In genomic region chr2:93083317-93083716, GRCm38 (mm10) we compare ENCODE assay signal across 20 mouse cellular contexts. TPM values are rescaled to one million over a fixed set of nuclear protein-coding genes. Genes with fewer than 3 reads are reported as not detected.
DNase-seq lines count a peak whose midpoint lies in the region; ATAC-seq and TF ChIP-seq lines count a peak whose summit lies in the region.
"Had no signal": no experiment of that assay in that cellular context is flagged by ENCODE, and none has a peak within 500 bp of the region (broad histone marks: within the 10 kb centered on the region; RNA-seq: fewer than 3 reads in every experiment).

No protein-coding gene starts in this region.

- 34% methylated on average over 4 of the region's 4 CpGs for WGBS in kidney, embryonic 16.5 days
- 41% methylated on average over 4 of the region's 4 CpGs for WGBS in lung, postnatal 0 days

- no peak for TF ChIP-seq EP300 in lung, postnatal 0 days (IDR thresholded peaks at IDR 0.05)

- H3K4me1 ChIP-seq in kidney, embryonic 16.5 days (ENCODE audit: insufficient read depth, low read length) = peaks cover 27% of the 10 kb centered on the region
- no peaks in the 10 kb centered on the region; the same call in 1 of the 2 replicates for H3K4me1 ChIP-seq in lung, postnatal 0 days (ENCODE audit: insufficient read depth, low read depth, low read length)
- H3K4me1 ChIP-seq: heart, embryonic 13.5 days; limb, embryonic 13.5 days; midbrain, embryonic 15.5 days had no signal

- H3K9me3 ChIP-seq in kidney, embryonic 16.5 days (ENCODE audit: low read length) = no peaks in the 10 kb centered on the region
- no peaks in the 10 kb centered on the region for H3K9me3 ChIP-seq in lung, postnatal 0 days (ENCODE audit: low read length)
- H3K9me3 ChIP-seq: forebrain, embryonic 13.5 days; heart, embryonic 13.5 days; limb, embryonic 13.5 days; midbrain, embryonic 10.5 days; midbrain, embryonic 15.5 days had no signal

- no peak for TF ChIP-seq CTCF in lung, postnatal 0 days (IDR thresholded peaks at IDR 0.05)

- H3K4me2 ChIP-seq in kidney, embryonic 16.5 days (replicated peaks; ENCODE audit: low read depth, low read length) = no peak overlapping the region
- no peak overlapping the region for H3K4me2 ChIP-seq in lung, postnatal 0 days (replicated peaks; ENCODE audit: low read depth, low read length)
- H3K4me2 ChIP-seq: forebrain, embryonic 13.5 days; heart, embryonic 13.5 days; limb, embryonic 13.5 days; liver, embryonic 11.5 days; midbrain, embryonic 15.5 days had no signal

- no peak overlapping the region for H3K4me3 ChIP-seq in kidney, embryonic 16.5 days (ENCODE audit: low read length)
- H3K4me3 ChIP-seq in lung, postnatal 0 days (ENCODE audit: low read depth, low read length) = no peak overlapping the region
- H3K4me3 ChIP-seq: forebrain, embryonic 13.5 days; heart, embryonic 13.5 days; limb, embryonic 13.5 days; midbrain, embryonic 10.5 days; midbrain, embryonic 15.5 days had no signal

- no peaks in the 10 kb centered on the region for H3K27me3 ChIP-seq in kidney, embryonic 16.5 days (ENCODE audit: insufficient read depth, low read length)
- H3K27me3 ChIP-seq in lung, postnatal 0 days (replicated peaks; ENCODE audit: insufficient read depth, low read length) = no peaks in the 10 kb centered on the region
- H3K27me3 ChIP-seq: forebrain, embryonic 13.5 days; midbrain, embryonic 15.5 days had no signal

- peak overlapping the region; percentile 56; the same call in 1 of the 2 replicates for H3K27ac ChIP-seq in kidney, embryonic 16.5 days (ENCODE audit: low read length)
- H3K27ac ChIP-seq in lung, postnatal 0 days (ENCODE audit: low read length) = peak overlapping the region; percentile 49
- H3K27ac ChIP-seq: forebrain, embryonic 13.5 days; heart, embryonic 13.5 days; limb, embryonic 13.5 days; midbrain, embryonic 15.5 days had no signal

- no peaks in the 10 kb centered on the region for H3K36me3 ChIP-seq in kidney, embryonic 16.5 days (ENCODE audit: insufficient read depth, low read length)
- no peaks in the 10 kb centered on the region for H3K36me3 ChIP-seq in lung, postnatal 0 days (ENCODE audit: insufficient read depth, low read length)
- H3K36me3 ChIP-seq: heart, embryonic 13.5 days; limb, embryonic 13.5 days; midbrain, embryonic 10.5 days; midbrain, embryonic 15.5 days had no signal

- H3K9ac ChIP-seq in kidney, embryonic 16.5 days (replicated peaks; ENCODE audit: low read length) = no peak overlapping the region
- H3K9ac ChIP-seq in lung, postnatal 0 days (replicated peaks; ENCODE audit: low read depth) = no peak overlapping the region
- H3K9ac ChIP-seq: forebrain, embryonic 13.5 days; heart, embryonic 13.5 days; limb, embryonic 13.5 days; midbrain, embryonic 15.5 days had no signal

- peak; percentile 16 for DNase-seq in adrenal gland, postnatal 14 days
- no peak for DNase-seq in adrenal gland, adult 18-20 months (ENCODE audit: low spot score in 2 of 2)
- DNase-seq in kidney, adult 9 months = no peak
- DNase-seq in lung, postnatal 0 days (ENCODE audit: low spot score) = peak; percentile 33
- no peak for DNase-seq in lung, postnatal 25 days (ENCODE audit: low spot score)
- no peak for DNase-seq in thymus, postnatal 4 days
- DNase-seq: adrenal gland, adult 8-10 months; cerebellum, adult 8-10 months; cerebellum, postnatal 36 days; gastrocnemius, postnatal 10 days; right cerebral cortex, adult 18-20 months; spleen, adult 18-20 months had no signal

- no peak for ATAC-seq in kidney, embryonic 16.5 days (ENCODE audit: low FRiP score, low TSS enrichment)
- peak; percentile 59 for ATAC-seq in lung, postnatal 0 days
- ATAC-seq: activated CD4-positive, CD25-positive, alpha-beta regulatory T cell, adult 4 months; midbrain, embryonic 15.5 days had no signal

RNA-seq across cellular contexts. Expression of gene Prdm11, which starts 37.4 kb away (rescaled TPM):
- 40.8 and 45.4 TPM in 2 replicates for total RNA-seq in adrenal gland, postnatal 14 days (2021)
- total RNA-seq in adrenal gland, adult 18-20 months (2021) = 10 to 100 TPM; 40.9 to 46.5 TPM
- polyA plus RNA-seq in kidney, embryonic 16.5 days (2015; fragmentation: Nextera tagmentation; extraction: Ambion mirVana) = 5.5 and 6.2 TPM in 2 replicates
- polyA plus RNA-seq in lung, postnatal 0 days (2015; fragmentation: Nextera tagmentation; extraction: Ambion mirVana) = 3.7 and 4.5 TPM in 2 replicates

Comparison
In these comparisons a context has a peak if more than half of its experiments do, and no peak if none do; other contexts are left out.
1. DNase-seq: peak in adrenal gland, postnatal 14 days (single experiment) and lung, postnatal 0 days (single experiment); none in adrenal gland, adult 18-20 months (0 of 2), kidney, adult 9 months (single experiment), lung, postnatal 25 days (single experiment) and thymus, postnatal 4 days (single experiment).